Mouse (Mus musculus) heart, embryonic 13.5 days (tissue): ENCODE measurements around the gene Sned1. TPM values are rescaled to one million over a fixed set of nuclear protein-coding genes. Genes with fewer than 3 reads are reported as not detected.

Experiments used
- ATAC-seq: fragments of 200-750 bp; cut with Nextera tagmentation; 2 replicates; pipeline ENCODE4 v1.8.0; 2017; ENCODE audit warnings: moderate TSS enrichment; ENCODE audit not compliant: insufficient number of reproducible peaks, low FRiP score, low TSS enrichment; ENCODE audit errors: extremely low read depth
- H3K27ac ChIP-seq: fragments of 300-500 bp; sonication (generic); replicated peaks from 2 replicates; pipeline ENCODE4 v1.5.1; 2015; ENCODE audit warnings: moderate library complexity, mild to moderate bottlenecking, inconsistent platforms
- H3K27me3 ChIP-seq: fragments of 300-500 bp; sonication (generic); replicated peaks from 2 replicates; pipeline ENCODE4 v1.6.1; 2015; ENCODE audit warnings: mild to moderate bottlenecking, inconsistent platforms
- H3K36me3 ChIP-seq: fragments of 300-500 bp; sonication (generic); 2 replicates; pipeline ENCODE4 v1.6.1; 2015; ENCODE audit warnings: mild to moderate bottlenecking, inconsistent platforms
- H3K4me1 ChIP-seq: fragments of 300-500 bp; sonication (generic); 2 replicates; pipeline ENCODE4 v1.6.1; 2015; ENCODE audit warnings: inconsistent platforms
- H3K4me2 ChIP-seq: fragments of 300-500 bp; sonication (generic); 2 replicates; pipeline ENCODE4 v1.6.1; 2015; ENCODE audit warnings: inconsistent platforms, mild to moderate bottlenecking, moderate library complexity
- H3K4me3 ChIP-seq: fragments of 300-500 bp; sonication (generic); 2 replicates; pipeline ENCODE4 v1.5.1; 2015; ENCODE audit warnings: moderate library complexity, mild to moderate bottlenecking, inconsistent platforms
- H3K9ac ChIP-seq: fragments of 300-500 bp; sonication (generic); 2 replicates; pipeline ENCODE4 v1.6.1; 2015; ENCODE audit warnings: inconsistent platforms, mild to moderate bottlenecking, moderate library complexity
- H3K9me3 ChIP-seq: fragments of 300-500 bp; sonication (generic); 2 replicates; pipeline ENCODE4 v1.6.1; 2016; ENCODE audit warnings: inconsistent platforms
- WGBS: fragments of 180-500 bp; shearing (Covaris S2); methylation state at CpG from one replicate; pipeline ENCODE4 v1.1.7; 2015; ENCODE audit warnings: mixed read lengths; 5-methylcytosine and 5-hydroxymethylcytosine counted together
- polyA plus RNA-seq: library from polyadenylated mRNA; unstranded; fragments of >200 nt; fragmentation: Nextera tagmentation; extraction: Ambion mirVana; gene quantifications from 2 replicates; pipeline ENCODE4 v1.2.1, GENCODE M21; 2015

The Sned1 gene
- polyA plus RNA-seq, 1 experiment from 2014 or later, result 3.8 TPM

GRCm38 (mm10) chr1:93212441-93212840, 23.2 kb upstream of the Sned1 start:
- peaks cover 56% of the 10 kb centered on the region for H3K4me1 ChIP-seq
- H3K27me3 ChIP-seq, result peaks cover 8% of the 10 kb centered on the region; the same call in 1 of the 2 replicates
- WGBS, result 77% methylated on average over 7 of the region's 7 CpGs
- H3K4me3 ChIP-seq, result no peak overlapping the region
- H3K9me3 ChIP-seq, result no peaks in the 10 kb centered on the region
- H3K27ac ChIP-seq, result peak overlapping the region; percentile 88; the same call in 1 of the 2 replicates
- ATAC-seq, result no peak
- no peak overlapping the region for H3K9ac ChIP-seq
- H3K4me2 ChIP-seq, result no peak overlapping the region
- H3K36me3 ChIP-seq, result no peaks in the 10 kb centered on the region

- ATAC-seq, result no peak
- WGBS, result 54% methylated on average over 5 of the region's 5 CpGs
- Histone ChIP-seq H3K9me3 (no peaks in the 10 kb centered on the region), H3K4me2 (no peak overlapping the region), H3K4me3 (no peak overlapping the region), H3K4me1 (peaks cover 58% of the 10 kb centered on the region), H3K36me3 (no peaks in the 10 kb centered on the region), H3K9ac (no peak overlapping the region), H3K27me3 (peaks cover 4% of the 10 kb centered on the region; the same call in 1 of the 2 replicates), H3K27ac (no peak overlapping the region)
These were observed 21.0 kb upstream of the Sned1 start for GRCm38 (mm10) chr1:93214612-93215011.

- ATAC-seq, result no peak
- no peak overlapping the region for H3K4me3 ChIP-seq
- no peak overlapping the region for H3K27ac ChIP-seq
- peaks cover 34% of the 10 kb centered on the region for H3K4me1 ChIP-seq
- WGBS, result 74% methylated on average over 9 of the region's 9 CpGs
- no peaks in the 10 kb centered on the region for H3K36me3 ChIP-seq
- H3K4me2 ChIP-seq, result no peak overlapping the region
- no peaks in the 10 kb centered on the region for H3K9me3 ChIP-seq
- H3K27me3 ChIP-seq, result peaks cover 4% of the 10 kb centered on the region; the same call in 1 of the 2 replicates
- no peak overlapping the region for H3K9ac ChIP-seq
These were observed 18.7 kb upstream of the Sned1 start for GRCm38 (mm10) chr1:93216839-93217497.

DNA sequence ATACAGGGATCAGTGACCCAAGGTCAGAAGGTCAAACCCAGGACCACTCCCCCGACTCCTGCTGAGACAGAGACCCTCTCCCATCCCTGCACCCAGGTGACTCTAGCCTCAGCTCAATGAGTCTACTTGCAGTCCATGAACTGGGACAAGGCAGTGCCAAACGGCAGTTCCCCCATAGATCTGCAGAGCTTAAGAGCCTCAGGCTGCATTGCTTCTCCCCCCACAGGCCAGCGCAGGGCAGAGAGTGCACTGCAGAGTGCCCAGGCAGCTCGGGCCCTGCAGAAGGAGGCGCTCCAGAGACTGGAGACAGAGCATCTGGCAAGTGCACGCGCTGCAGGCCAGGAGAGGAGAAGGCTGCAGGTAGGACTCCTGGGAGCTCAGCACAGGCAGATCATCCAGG, 18.1 kb upstream of the Sned1 start:
- Histone ChIP-seq H3K9ac (no peak overlapping the region), H3K27me3 (peaks cover 7% of the 10 kb centered on the region; the same call in 1 of the 2 replicates), H3K4me1 (peaks cover 30% of the 10 kb centered on the region), H3K4me2 (no peak overlapping the region), H3K27ac (no peak overlapping the region), H3K4me3 (no peak overlapping the region), H3K36me3 (no peaks in the 10 kb centered on the region), H3K9me3 (no peaks in the 10 kb centered on the region)
- no peak for ATAC-seq
- WGBS, result 60% methylated on average over 7 of the region's 7 CpGs

DNA sequence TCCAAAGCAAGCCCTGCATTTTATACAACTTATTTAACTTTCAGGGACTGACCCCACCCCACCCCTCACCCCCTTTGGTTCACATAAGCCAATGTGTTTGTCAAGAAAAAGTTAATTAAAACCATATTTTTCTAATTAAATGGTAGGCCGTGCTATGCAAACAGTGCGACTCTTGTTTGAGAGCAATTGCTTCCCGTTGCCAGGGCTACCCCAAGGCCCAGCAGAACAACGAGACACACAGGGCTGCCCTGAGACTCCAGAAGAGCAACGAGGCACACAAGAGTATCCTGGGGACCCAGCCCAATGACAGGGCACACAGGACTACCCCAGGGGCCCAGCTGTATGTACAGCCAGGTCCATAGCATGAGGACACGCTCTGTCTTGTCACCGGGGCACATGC, 14.9 kb upstream of the Sned1 start:
- H3K27ac ChIP-seq, result no peak overlapping the region
- WGBS, result 73% methylated on average over 7 of the region's 7 CpGs
- ATAC-seq, result no peak

GRCm38 (mm10) chr1:93223972-93224371, 11.7 kb upstream of the Sned1 start:
- H3K27me3 ChIP-seq, result peaks cover 33% of the 10 kb centered on the region
- H3K27ac ChIP-seq, result no peak overlapping the region
- WGBS, result 10% methylated on average over 18 of the region's 18 CpGs
- H3K4me1 ChIP-seq, result no peaks in the 10 kb centered on the region
- H3K4me2 ChIP-seq, result no peak overlapping the region
- ATAC-seq, result no peak
- no peaks in the 10 kb centered on the region for H3K9me3 ChIP-seq
- H3K36me3 ChIP-seq, result no peaks in the 10 kb centered on the region
- no peak overlapping the region for H3K4me3 ChIP-seq
- H3K9ac ChIP-seq, result no peak overlapping the region

More for the DNA sequence above, 14.9 kb upstream of the Sned1 start:
- no peak overlapping the region for H3K4me2 ChIP-seq
- H3K4me3 ChIP-seq, result no peak overlapping the region
- H3K9me3 ChIP-seq, result no peaks in the 10 kb centered on the region
- peaks cover 20% of the 10 kb centered on the region for H3K4me1 ChIP-seq
- peaks cover 30% of the 10 kb centered on the region for H3K27me3 ChIP-seq
- no peak overlapping the region for H3K9ac ChIP-seq
- H3K36me3 ChIP-seq, result no peaks in the 10 kb centered on the region

DNA sequence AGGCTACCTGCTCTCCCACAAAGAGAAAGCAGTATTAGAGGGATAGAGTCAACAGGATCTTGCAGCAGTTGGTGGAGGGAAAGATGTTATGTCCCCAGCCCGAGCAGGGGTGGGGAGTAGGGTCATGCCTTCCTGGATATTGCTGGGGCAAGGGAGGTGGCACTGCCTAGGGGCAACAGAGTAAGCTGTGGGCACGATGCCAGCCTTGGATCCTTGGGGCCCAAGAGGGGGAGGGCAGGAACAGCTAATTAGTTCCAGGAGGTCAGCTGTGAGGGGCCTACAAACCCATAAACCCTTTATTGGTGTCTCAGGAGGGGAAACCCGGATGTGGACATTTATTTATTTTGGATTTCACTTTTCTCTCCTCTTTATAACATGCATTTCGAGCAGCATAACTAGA, 10.4 kb upstream of the Sned1 start:
- Histone ChIP-seq H3K27ac (no peak overlapping the region), H3K9me3 (no peaks in the 10 kb centered on the region), H3K36me3 (no peaks in the 10 kb centered on the region), H3K27me3 (peaks cover 33% of the 10 kb centered on the region), H3K4me2 (no peak overlapping the region), H3K4me3 (no peak overlapping the region), H3K4me1 (peaks cover 6% of the 10 kb centered on the region), H3K9ac (no peak overlapping the region)
- WGBS, result 41% methylated on average over 4 of the region's 4 CpGs
- no peak for ATAC-seq

- Histone ChIP-seq H3K27me3 (peaks cover 33% of the 10 kb centered on the region), H3K4me1 (peaks cover 6% of the 10 kb centered on the region), H3K4me2 (no peak overlapping the region), H3K4me3 (no peak overlapping the region), H3K9me3 (no peaks in the 10 kb centered on the region), H3K27ac (no peak overlapping the region), H3K9ac (no peak overlapping the region), H3K36me3 (no peaks in the 10 kb centered on the region)
- 69% methylated on average over 5 of the region's 5 CpGs for WGBS
- ATAC-seq, result no peak
These were observed 9.7 kb upstream of the Sned1 start for GRCm38 (mm10) chr1:93225731-93226520.

GRCm38 (mm10) chr1:93227303-93227975, 8.2 kb upstream of the Sned1 start:
- peaks cover 32% of the 10 kb centered on the region for H3K27me3 ChIP-seq
- no peaks in the 10 kb centered on the region for H3K9me3 ChIP-seq
- ATAC-seq, result no peak; the same call in 1 of the 2 replicates

GRCm38 (mm10) chr1:93227976-93228365, 7.7 kb upstream of the Sned1 start:
- no peak overlapping the region for H3K9ac ChIP-seq
- 84% methylated on average over 7 of the region's 7 CpGs for WGBS
- ATAC-seq, result no peak

More at GRCm38 (mm10) chr1:93227303-93227975, 8.2 kb upstream of the Sned1 start:
- Histone ChIP-seq H3K27ac (no peak overlapping the region), H3K4me2 (no peak overlapping the region), H3K36me3 (no peaks in the 10 kb centered on the region), H3K9ac (no peak overlapping the region), H3K4me1 (peaks cover 6% of the 10 kb centered on the region), H3K4me3 (no peak overlapping the region)
- WGBS, result 71% methylated on average over 7 of the region's 7 CpGs

GRCm38 (mm10) chr1:93229221-93229620, 6.4 kb upstream of the Sned1 start:
- no peak overlapping the region for H3K4me3 ChIP-seq
- no peak for ATAC-seq
- peaks cover 9% of the 10 kb centered on the region for H3K4me1 ChIP-seq
- no peak overlapping the region for H3K4me2 ChIP-seq
- 74% methylated on average over 6 of the region's 6 CpGs for WGBS
- H3K27me3 ChIP-seq, result peaks cover 23% of the 10 kb centered on the region
- H3K9me3 ChIP-seq, result no peaks in the 10 kb centered on the region
- no peaks in the 10 kb centered on the region for H3K36me3 ChIP-seq
- H3K9ac ChIP-seq, result no peak overlapping the region
- H3K27ac ChIP-seq, result no peak overlapping the region

More at GRCm38 (mm10) chr1:93227976-93228365, 7.7 kb upstream of the Sned1 start:
- Histone ChIP-seq H3K9me3 (no peaks in the 10 kb centered on the region), H3K4me3 (no peak overlapping the region), H3K27me3 (peaks cover 26% of the 10 kb centered on the region), H3K4me2 (no peak overlapping the region), H3K27ac (no peak overlapping the region), H3K4me1 (peaks cover 7% of the 10 kb centered on the region), H3K36me3 (no peaks in the 10 kb centered on the region)
